Mouse (Mus musculus) ovary, adult 18-20 months (tissue): Measurements from ENCODE around the gene Pomp.
"Not testable (repeated sequence)": the region's sequence is repeated elsewhere in the genome, so short reads cannot be mapped to it uniquely, and the experiment has no call there.

Experiments
- DNase-seq: peaks from one replicate; pipeline ENCODE4 v3.0.0; 2022; ENCODE audit warnings: low spot score, mixed read lengths

The Pomp gene

DNA sequence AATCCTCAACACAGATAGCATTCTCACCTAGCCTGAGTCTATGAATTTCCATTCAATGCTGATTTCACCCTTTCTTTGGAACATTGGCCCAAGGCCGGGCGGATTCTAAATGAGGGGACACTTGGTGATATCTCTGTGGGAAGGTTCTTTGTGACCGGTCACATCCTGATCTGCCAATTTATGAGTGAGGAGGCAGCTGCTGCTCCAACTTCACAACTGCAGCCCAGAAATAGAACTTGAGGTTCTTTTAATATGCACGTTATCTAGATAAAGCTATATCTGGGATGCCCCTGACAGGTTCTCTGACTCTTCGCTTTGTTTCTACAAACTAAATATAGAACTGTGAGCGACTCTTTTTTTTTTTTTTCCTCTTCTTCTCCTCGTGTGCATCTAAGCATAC is 10.1 kb upstream of the Pomp start:
- DNase-seq = no peak

DNA sequence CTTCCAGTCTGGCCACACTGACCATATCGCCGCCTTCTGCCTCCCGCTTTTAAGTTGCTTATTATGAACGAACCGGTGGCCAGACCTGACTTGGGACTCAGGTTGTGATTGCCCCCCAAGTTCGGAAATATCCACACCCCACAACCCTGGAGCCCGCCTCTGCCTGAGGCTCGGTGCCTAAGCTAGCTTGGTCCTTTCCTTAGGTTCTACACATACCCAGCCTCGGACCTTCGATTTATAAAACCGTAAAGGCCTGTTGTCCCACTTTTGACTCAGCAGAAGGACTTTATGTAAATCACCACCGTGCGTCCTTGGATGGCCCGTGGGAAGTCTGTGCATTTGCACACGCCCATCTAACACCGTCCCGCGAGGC is 199 bp upstream of the Pomp start:
- no peak for DNase-seq

DNA sequence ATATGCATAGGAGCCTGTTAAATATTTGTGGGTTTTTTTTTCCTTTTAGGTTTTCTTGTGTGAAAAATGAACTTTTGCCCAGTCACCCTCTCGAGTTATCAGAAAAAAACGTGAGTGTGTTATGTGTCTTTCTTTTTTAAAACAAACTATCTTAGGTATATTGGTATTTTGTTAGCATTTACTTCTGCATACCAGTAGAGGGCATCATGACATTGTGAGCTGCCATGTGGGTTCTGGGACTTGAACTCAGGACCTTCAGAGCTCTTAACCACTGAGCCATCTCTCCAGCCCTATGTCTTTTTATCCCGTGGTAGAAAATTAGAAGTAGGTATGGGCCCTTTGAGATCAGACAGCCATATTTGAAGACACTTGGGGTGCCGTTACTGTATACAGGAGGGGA is 8.4 kb downstream of the Pomp start:
- DNase-seq = no peak

DNA sequence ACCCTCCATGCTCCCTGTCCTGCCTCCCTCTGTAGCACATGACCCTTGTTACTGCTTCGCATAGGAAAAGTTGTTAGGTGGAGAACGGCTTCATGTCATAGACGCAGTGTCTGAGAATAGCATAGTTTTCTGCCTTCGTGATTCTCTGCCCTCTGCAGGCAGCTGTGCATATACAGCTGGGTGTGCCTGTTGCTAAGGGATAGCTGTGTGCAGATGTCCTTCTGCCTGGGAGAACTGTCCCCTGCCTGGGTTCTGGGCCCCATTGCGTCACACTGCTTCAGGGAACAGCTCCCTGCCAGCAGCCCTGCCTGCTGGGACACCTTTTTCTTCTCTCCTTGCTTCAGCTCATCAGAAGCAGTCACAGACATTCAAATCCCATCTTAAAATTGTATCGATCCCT is 9.3 kb downstream of the Pomp start:
- no peak for DNase-seq

DNA sequence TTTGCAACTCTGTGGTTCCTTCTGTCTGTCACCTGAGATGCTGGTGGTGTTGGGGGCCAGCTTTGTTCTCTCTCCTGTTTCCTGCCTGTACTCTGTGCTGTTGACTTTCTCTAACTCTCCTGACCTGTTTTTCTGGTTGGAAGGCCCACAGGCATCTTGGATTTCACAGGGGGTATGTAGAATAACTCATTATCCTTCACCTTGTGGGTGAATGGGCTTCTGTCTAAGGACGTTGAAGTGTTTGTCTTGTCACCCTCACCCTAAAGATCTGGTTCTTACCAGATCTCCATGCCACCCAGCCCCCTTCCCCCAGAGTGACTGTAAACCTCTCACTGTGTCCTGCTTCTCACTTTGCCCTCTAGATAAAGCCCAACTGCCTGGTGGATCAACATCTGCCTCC is 10.0 kb downstream of the Pomp start:
- no peak for DNase-seq

DNA sequence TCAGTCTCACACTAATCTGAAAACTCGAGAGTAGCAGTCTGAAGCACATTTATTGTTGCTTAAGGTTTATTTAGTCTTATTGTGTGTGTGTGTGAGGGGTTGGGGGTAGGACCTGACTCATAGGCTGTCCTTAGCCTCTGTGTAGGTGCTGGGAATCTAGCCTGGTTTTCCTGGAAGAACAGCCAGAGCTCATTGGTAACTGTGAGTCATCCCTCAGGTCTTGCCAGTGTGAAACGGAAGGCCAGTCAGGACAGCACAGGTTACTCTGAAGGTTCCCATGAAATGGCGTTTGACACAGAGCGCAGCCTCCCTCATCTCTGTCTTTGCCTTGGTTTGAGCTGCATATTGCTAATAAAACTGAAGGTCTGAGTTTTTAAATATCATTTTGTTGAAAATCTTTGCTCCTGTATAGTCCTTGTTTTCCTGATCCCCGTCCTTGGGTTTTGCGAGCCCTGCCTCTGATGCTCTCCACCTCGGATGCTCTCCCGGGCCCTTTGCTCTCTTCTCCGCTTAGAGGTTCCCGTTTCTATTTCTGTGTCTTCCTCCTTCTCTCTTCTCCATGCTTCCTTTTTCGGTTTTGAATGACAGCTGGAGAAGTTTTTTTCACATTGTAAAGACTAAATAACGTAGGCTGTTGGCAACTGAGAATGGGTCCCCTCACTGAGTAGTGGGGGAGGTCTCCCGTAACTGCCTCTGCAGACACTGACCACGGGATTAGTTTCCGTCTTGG is 11.0 kb downstream of the Pomp start:
- DNase-seq = no peak

DNA sequence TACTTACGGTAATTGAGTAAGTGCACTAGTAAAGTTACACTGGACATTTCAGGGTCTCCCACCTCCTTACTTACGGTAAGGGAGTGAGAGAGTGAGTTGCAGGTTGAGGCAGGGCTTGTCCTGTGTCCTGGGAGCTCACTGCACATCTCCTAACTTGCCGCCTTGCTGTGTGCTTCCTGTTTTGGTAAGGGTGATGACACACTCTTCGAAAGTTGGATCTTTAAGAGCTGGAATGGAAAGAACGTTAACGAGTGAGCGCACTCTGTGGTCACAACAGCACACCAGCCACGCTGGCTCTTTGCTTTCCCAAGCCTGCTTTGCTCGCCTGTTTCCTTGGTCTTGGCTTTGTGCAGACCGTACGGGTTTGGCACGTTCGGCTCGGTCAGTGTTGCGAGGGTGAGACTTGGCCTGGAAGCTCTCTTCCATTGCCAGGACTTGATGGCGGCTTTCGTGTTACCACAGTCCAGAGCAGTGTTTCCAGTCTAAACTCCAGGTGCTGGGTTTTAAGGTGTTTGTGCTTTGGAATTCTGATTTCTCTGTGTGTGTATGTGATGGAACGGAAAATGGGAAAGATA is 14.3 kb downstream of the Pomp start:
- no peak for DNase-seq

DNA sequence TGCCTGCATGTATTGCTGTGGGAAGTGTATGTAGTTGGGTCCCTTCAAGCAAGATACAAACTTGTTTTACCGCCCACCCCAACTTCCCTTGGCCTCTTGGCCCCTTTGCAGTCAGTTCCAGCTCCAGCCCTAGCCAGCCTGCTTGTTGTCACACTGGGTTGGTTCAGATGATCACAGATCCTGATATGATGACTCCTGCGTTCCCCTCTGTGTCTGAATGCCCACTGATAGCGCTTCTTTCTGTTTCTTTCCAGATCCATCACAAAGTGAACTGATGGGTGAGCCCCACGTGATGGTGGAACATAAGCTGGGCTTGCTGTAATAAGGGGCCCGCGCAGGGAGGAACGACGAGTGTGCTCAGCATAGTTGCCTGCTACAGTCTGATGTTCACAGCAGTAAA is 14.9 kb downstream of the Pomp start:
- no peak for DNase-seq

DNA sequence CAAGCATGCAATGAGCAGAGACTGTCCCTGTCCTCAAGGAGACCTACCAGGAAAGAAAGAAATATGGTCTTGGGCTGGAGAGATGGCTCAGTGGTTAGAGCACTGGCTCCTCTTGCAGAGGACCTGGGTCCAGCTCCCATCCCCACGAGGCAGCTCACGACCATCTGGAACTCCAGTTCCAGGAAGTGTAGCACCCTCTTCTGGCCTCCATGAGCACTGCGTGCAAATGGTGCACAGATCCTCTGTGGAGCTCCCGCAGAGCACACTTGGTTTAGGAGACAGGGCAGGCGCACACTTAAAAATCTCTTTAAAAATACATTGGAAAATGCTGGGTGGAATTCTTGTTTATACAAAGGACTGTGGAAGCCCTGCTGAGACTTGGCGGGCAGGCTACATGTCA is 17.3 kb downstream of the Pomp start:
- no peak for DNase-seq

DNA sequence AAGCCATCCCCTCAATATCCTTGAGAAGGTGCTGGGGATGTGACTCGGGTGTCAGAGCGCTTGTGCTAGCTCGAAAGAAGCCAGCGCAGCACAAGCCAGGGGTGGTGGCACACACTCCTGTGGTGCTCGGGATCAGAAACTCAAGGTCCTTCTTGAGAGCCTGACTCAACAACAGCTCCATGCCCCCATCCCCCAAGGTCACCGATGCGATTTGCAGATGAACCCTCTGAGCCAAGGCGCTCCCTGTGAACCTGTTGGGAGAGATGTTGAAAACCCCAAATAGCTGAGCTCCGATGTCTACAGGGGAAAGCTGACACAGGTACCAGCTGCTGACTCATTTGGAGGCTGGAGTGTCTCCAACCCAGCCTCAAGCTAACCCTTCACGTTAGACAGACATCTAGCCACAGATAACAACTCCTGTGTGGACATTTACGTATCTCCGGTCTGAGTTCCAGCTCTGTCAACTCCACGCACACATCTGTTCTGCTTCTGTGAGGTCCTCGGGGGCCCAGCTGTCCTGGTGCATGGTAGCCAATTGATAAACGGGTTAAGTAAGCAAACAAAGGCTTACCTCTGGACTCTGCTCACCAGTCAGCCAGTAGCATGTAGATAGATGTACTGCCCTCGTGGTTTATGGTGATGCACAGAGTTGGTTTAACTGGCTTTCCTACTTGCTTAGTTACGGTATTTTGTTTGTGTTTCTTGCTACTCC is 19.9 kb downstream of the Pomp start:
- DNase-seq = no peak

DNA sequence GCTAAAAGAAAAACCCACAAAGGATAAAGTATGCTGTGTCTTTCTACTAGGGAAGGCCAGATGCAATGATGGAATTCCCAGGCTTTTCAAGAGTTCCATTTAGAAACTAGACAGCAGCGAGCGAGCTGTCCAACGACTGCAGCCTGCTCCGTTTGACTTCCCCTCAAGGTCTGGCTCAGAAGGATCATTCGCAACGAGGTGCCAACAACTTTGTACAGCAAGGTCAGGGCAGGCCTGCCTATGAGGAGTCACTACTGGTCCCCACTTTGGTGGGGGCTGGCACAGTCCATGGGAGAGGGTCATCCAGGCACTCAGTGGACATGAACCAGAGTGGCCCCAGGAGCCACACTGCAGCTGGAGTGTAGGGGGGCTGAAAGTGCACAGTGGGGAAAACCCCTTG is 23.3 kb downstream of the Pomp start:
- DNase-seq = no peak

DNA sequence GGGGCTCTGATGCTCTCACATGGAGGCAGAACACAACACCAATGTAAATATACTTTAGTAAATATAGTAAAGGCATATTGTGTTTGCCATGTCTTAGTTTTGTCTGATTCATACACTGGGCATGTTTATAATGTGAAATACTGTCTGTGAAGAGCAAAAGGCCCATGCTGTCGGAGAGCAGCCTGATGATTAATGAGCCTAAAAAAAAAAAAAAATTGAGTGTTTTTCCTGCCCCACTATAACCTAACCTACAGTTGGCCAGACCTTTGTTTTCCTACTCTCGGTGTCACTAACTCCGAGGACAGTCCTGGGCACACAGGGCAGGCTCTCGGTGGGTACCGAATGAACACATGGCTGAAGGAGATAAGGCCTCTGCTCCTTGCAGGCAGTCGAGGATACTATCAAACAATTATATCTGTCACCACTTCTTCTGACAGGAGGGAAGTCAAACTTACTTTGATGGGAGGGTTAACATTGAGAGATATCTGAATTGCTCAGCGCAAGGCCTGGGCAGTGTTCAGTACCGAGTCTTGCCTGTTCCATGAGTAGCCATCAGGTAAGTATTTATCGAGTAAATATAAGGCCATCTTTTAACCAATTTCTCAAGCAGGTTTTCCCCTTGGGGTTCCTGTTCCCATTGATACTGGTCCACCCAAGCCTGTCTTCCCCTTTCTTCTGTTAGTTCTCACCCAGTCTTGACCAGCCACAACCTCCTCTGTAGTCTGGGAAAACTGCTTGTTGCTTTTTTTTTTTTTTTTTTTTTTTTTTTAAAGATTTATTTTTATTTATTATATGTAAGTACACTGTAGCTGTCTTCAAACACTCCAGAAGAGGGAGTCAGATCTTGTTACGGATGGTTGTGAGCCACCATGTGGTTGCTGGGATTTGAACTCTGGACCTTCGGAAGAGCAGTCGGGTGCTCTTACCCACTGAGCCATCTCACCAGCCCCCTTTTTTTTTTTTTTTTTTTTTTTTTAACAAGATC is 28.3 kb downstream of the Pomp start:
- no peak for DNase-seq

DNA sequence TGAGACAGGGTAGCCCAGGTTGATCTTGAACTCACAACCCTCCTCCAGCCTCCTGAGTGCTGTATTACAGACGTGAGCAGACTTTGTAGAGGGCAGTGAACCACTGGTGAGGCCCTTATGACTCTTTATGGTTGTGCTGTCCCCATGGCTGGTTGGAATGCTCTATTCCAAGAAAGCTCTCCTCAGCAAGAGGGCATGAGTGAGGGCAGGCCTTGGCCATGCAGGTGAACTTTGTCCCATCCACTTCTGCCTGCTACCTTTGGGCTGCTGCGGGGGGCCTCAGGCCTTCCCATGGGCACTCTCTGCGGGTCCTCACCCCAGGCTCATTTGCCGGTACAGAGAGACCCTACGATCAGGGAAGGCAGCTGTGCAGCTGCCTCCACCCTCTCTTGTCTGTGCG is 32.5 kb downstream of the Pomp start:
- no peak for DNase-seq

DNA sequence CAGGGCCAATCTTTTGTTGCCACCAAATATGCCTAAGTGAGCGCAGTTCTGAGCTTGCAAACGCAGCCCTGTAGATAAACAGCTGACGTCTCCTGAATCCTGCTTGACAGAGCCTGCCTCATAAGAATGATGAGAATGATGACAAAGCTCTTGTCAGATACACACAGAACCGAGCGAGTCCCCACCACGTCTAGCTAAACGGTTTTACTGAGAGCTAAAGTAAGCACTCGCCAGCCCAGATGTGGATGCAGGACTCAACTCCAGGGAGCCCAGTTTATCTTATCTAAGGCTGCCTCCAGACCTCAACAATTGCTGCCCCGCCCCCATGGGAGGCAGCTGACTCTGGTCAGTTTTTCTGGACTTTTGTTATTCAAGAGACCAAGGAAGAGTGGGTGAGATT is 32.9 kb downstream of the Pomp start:
- DNase-seq = no peak

DNA sequence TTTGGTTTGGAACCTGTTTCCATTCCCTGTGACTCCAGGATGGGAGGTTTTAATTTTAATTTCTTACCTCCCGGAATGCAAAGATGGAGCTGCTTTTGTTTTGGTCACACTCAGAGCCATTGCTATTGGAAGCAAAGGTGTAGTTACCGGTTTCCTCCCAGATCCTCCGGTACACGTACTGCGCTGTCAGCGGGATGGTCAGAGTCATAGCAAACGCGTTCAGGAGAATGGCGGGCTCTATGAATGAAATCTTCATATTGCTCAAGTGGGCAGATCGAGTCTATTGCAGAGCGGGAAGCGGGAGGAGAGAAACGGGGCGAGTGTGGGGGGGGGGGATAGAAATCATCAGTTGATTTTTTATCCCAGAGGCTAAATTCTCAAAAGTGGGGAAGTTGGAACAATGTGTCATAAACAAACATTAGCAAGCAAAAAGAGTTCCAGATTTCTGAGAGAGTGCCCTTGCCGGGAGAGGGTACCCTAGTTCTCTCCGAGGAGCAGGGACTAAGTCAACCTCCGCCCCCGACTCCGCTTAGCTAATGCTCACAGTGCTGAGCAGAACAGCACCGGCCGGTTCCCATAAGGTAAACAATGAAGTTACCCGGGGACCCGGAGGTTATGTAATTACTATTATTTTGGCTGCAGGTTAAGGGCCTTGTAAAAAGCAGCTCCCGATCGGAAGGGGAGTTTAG is 33.6 kb downstream of the Pomp start:
- no peak for DNase-seq

DNA sequence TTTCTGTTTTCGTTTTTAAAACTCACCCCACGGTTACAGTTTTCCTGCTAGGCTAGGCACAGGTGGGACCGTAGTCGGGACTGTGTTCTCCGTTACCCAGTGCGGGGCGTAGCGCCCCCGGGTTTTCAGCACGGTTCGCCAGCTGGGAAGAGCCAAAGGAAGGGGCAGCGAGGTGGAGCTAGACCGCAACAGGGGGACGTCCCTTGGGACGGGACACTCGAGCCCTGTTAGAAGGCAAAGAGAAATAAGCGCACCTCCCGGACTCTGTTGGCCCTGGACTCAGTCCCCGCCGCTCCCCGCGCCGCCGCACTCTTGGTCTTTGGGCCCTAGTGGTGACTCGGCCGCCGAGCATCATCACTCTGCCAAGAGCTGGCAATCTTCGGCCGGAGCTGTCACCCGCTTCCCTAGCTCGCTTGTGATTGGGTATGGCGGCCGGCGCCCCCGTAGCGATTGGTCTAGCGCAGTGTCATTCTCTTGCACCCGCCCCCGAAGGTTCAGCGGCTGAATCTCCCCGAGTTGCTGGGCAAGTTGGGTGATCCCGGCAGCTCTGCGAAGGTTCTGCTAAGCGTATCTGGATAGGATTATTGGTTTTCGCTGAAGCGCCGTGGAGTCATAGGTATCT is 34.3 kb downstream of the Pomp start, which contains the start of gene Slc46a3:
Gene Slc46a3 (minus strand): TSS at position 361 of the 622 bp plus-strand sequence.
- peak; percentile 86 for DNase-seq

DNA sequence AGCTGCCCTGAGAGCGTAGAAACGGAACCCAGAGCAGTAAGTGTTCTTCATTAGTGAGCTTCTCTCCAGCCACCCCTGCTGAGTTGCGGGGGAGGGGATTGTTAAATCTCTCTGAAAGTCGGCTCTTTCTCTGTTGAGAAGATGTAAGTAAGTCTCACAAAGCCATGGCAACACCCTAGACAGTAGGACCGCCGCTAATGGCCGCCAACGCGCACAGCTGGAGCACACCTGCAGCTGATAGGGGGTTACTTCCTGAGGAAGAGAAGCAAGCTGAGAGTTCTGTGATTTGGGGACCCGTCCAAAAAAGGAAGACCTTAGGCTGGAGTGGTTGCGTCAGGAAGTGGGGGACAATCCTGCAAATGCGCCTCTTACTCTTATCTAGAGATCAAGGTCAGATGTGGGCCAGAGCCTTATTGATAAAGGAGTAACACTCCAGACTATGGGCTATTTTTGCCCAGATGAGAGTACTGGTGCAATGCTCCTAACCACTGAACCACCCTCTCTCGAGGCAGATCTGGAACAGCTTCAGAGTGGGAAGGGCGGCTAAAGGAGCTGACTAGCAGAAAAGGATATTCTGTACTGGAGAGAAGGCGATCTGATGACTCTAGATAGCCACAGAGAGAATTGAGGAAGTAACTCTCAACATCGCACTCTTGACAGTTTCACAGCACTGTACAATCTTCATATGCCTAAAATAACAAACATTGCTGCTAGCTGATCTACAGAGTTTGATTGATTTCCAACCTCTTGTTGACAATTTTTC is 35.4 kb downstream of the Pomp start:
- no peak for DNase-seq

DNA sequence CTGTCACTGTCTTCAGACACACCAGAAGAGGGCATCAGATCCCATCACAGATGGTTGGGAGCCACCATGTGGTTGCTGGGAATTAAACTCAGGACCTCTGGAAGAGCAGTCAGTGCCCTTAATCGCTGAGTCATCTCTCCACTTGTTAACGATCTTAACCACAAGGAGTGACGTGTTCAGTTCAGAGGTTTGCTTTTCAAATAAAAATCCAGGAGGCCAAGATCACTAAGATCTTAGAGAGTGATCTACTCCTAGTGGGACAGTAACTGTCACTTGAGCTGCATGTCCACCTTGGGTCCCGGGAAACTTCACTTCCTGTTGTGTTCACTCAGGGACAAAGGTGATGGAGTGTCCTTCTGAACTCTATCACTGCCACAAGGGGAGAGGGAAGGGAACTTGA is 36.2 kb downstream of the Pomp start:
- DNase-seq = not testable (repeated sequence)

DNA sequence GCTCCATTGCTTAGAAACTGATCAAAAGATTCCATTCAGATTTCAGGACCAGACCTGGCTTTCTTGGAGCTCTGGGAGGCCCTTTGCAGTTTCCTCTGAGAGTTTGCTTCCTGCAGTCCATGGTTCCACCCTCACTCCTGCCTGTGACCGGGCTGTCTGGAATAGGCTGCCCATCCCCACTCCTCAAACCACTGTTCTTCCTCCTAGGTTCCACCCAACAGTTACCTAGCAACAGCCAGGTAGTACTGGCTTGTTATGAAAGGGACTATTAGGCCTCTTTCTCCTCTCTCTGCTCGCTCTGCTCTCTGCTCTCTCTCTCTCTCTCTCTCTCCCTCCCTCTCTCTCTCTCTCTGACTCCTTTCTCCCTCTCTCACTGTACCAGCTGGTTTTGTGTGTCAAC is 38.0 kb downstream of the Pomp start:
- no peak for DNase-seq

DNA sequence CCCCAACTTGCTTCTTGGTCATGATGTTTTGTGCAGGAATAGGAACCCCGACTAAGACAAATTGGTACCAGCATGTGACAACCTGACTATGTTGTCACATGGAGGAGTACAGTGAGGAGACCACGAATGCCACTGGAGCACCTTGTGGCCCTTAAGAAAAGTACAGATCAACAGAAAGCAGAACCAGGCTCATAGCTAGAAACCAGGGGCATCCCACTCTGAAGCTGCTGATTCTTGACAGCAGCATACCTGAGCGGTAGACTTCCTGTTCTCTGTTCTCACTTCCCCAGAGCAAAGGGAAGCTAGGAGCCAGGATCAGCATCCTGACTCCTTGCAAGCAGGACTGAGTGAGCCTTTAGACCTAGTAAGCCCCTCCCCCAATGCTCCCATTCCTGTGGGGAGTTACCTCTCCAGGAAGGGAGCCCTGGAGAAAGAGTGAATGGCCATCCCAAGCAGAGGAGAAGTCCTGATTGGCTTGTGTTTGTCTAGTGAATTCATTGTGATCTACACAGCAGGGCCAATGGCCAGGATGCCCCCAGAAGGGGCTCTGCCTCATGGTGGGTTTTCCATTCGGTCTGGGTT is 38.8 kb downstream of the Pomp start:
- no peak for DNase-seq
